Mouse (Mus musculus) cerebellum, adult 18-20 months (tissue): Measurements from ENCODE around the gene Top2a.

ENCODE experiments used
- DNase-seq, 2 experiments: peaks; one replicate each; pipeline ENCODE4 v3.0.0; 2021

The Top2a gene

GRCm38 (mm10) chr11:98963191-98964021, 60.6 kb downstream of the Top2a start:
- peak; percentile 23 to 45 for DNase-seq

DNA sequence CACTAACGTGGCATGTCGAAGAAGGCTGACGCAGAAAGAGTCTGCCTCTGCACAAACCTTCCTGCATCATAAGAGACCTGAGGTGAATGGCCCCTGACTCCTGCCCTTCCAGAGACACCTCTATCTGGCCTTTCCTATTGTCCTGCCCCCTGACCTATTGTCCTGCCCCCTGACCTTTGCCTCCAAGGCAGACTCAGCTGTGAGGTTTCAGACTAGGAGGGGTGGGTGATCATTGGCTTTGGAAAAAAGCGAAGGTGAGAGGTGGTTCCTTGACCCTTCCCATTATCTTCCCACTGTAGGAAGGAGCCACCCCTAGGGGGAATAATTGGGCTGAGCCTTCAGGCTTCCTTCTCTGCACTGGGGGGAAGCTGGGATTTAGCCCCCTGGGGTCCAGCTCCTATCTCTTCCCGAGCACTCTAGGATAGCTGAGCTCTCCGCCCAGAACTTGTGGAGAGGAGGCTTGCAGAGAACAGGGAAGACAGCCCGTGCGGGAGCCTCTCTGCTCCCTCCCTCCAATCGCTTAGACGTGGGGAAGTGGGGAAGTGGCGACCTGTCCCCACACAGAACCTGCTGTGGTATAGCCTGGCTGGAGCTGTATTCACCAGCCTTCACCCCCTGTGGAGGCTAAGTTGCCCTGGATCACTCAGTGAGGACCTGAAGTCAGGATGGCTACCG, 61.4 kb downstream of the Top2a start:
- peak in 1 of 2 experiments; percentile 10 for DNase-seq

- DNase-seq: peak in 1 of 2 experiments; percentile 3
Measured at GRCm38 (mm10) chr11:98961766-98962165, 62.2 kb downstream of the Top2a start.

DNA sequence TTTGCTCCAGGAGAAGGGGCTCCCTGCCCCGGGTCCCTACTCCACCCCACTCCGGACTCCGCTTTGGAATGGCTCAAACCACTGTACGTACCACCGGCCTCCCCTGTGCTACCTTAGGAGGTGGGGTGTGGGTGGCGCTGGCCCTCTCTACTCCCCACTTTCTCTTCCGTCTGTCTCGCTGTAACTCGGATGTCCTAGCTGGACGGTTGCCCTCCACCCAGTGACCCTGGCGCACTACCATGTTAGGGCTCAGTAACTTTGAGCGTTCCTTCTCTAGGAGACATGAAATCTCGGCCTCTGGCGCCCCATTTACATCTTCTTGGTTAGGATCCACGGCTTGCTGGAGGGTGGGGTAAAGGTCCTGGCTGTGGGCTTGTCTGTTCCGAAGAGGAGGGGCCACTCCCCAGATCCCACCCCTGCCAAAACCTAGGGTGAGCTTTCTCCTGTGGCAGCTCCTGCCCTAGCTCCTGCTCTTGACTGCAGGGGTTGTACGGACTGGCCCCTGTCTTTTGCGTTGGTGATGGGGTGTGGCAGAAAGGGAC, 62.9 kb downstream of the Top2a start:
- peak in 1 of 2 experiments; percentile 13 for DNase-seq

DNA sequence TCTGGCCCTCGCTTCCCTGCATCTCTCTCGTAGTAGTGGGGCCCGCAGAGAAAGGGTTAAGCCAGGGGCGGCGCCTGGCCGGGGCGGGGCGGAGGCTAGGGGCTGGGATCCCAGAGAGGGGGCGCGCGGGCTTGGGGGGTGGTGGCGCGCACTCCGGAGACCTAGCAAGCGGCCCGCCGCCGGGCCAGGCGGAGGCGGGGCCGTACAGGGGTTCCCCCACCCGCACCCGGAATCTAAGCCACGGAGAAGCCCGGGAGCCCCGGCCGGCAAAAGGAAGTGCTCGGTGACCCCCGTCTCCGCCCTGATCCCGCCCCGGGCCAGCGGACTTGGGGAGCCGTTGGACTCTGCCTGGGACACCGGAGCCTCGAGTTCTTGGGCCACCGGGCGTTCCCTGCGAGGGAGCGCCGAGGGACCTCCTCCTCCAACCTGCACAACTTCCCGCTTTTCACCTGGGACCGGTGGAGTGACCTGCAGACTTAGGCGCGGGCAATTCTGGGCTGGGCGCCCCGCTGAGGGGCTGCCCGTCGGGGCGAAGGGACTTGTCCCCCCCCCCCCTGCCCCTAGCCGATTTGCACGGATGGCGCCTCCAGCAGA, 63.6 kb downstream of the Top2a start:
- peak; percentile 27 to 38 for DNase-seq

DNA sequence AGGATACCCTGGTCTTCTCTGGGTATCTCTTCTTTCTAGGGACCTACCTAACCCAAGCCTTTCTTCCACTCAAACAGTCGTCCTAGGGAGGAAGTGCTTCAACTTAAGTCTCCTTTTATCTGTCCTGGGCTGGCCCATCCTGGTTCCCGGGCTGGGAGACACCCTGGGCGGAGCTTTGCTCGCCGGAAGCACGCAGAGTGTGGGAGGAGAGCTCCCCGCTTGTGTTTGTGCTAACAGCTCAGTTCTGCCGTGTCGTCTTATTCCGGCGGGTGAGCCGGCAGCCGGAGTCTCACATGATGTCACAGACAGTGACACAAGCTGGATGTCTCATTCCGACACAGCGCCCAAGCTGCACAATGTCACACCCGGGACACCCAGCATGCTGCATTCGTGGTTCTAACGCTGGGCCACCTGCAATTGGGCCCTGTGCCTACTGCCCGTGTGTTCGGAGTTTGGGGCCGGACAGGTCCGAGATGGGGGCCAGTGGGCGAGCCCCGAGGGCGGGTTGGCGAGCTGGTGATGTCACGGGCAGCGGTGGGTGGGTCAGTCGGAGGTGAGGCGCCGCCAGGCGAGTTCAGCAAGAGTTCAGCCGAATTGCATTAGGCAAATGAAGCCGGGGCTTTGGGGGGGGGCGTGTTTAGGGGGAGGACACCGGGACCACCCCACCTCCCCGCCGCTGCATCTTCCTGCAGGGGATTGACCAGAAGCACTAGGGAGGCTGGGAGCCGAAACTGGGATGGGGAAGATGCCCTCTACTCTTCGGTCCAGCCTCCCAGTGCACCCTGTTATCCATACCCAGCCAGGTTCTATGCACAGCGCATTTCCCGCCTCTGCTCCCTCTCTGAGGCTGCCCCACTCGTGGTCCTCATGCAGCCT, 64.3 kb downstream of the Top2a start:
- DNase-seq: peak; percentile 64 to 69

GRCm38 (mm10) chr11:98956340-98956739, 67.6 kb downstream of the Top2a start:
- DNase-seq: no peak

GRCm38 (mm10) chr11:98955707-98956235, 68.2 kb downstream of the Top2a start:
- DNase-seq: peak; percentile 28 to 35

DNA sequence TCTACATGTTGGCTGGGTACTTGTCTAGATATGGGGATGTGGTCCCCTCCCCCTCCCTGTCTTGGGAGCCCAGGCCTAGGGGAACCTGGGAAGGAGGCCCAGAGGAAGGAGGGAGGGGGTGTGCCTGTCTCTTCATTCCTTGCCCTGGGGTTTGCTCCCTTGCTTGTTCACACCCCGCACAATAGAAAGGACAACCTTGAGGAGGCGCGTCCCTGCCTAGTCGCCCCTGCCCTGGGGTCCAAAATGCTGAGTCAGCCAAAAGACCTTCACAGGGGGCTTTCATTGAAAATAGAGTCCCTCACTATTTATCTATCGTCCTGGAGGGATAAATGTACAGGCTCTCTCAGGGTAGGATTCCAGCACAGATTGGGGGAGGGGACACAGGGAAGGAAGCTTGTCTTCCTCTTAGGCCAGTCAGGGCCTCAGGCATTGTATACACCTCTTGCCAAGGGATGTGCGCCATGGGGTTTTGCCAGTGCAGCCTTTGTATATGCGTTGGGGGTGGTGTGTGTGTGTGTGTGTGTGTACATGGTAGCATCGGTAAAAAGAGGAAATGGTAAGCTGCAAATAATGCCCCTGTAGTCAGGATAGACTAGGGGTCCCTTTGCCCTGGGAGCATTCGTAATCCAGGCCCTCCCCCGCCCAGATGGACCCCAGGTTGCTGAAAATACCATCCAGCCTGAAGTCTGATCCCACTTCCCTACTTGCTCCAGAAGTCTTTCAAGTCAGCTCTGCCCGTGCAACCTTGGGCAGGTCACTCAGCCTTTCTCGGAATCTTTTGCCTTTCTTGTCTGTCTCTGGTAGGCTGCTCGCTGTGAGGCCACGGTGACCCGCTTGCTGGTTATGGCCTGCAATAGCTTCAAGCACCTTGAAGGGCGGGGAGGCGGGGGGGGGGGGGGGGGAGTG, 68.9 kb downstream of the Top2a start:
- DNase-seq: peak; percentile 10 to 22

- DNase-seq: peak; percentile 59 to 73
Measured at GRCm38 (mm10) chr11:98954373-98954772, 69.6 kb downstream of the Top2a start.

GRCm38 (mm10) chr11:98953835-98954320, 70.1 kb downstream of the Top2a start:
- peak; percentile 5 to 28 for DNase-seq

DNA sequence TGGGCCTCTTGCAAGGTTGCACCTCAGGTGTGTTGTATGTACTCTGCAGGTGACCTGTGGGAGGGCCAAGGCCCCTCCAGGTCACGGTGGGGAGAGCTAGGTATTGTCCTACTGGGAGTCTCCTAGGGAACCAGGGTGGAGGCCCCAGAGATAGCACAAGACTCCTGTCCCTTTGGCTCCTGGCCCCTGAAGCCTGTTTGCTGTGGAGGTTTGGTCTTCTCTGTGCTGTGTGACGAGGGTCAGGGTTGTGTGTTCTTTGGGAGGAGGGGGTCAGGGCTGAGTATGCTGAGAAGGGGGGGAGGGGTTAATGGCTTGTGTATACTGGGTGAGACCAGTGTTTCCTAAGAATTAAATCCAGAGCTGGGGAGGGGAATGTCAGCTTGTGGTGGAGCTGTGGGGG, 70.6 kb downstream of the Top2a start:
- DNase-seq: no peak

- no peak for DNase-seq
Measured at GRCm38 (mm10) chr11:98952736-98953135, 71.3 kb downstream of the Top2a start.

DNA sequence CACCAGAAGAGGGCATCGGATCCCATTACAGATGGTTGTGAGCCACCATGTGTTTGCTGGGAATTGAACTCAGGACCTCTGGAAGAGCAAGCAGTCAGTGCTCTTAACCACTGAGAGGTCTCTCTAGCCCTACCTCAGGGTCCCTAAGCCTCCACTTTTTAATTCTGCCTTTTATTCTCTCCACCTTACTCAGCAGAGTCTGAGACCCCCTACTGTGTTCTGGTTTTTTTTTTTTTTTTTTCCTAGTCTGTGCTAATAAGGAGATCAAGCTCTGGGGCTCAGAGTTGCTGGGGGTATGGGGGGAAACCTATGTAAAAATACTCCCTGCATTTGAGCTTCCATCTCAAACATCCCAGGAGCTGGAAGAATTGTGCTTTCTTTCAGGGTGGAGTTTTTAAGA, 71.9 kb downstream of the Top2a start:
- no peak for DNase-seq

- DNase-seq: peak; percentile 78 to 83
Measured at GRCm38 (mm10) chr11:98951026-98951906, 72.7 kb downstream of the Top2a start.

GRCm38 (mm10) chr11:98950484-98950883, 73.5 kb downstream of the Top2a start:
- peak in 1 of 2 experiments; percentile 13 for DNase-seq

DNA sequence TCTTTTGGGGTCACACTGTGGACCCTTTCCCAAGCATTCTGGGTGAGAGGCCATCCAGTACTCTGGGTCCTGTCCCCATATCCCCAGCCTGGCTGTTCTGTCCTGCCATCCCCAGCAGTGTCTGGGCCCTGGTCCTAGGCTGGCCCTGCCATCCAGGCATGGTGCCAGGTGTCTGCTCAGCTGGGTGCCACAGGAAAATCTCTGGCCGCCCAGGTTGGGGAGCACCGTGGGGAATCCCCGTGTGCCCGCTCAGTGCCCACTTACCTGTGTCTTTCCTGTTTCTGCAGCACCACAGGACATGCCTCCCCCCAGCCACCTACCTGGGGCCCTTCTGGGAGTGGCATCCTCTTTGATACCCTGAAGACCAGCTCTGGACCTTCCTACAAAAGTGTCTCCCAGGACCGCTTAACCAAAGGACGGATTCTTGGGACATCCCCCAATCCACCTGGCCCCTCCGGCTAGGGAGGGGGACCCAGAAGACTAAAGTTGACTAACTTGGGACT, 74.0 kb downstream of the Top2a start:
- peak; percentile 56 to 73 for DNase-seq

GRCm38 (mm10) chr11:98949242-98949957, 74.6 kb downstream of the Top2a start:
- no peak for DNase-seq
